Mouse (Mus musculus) limb, embryonic 10.5 days (tissue): ENCODE measurements around the gene Dkkl1. TPM values are rescaled to one million over a fixed set of nuclear protein-coding genes. Genes with fewer than 3 reads are reported as not detected.
"Not testable (repeated sequence)": the region's sequence is repeated elsewhere in the genome, so short reads cannot be mapped to it uniquely, and the experiment has no call there.

Experiments
- DNase-seq: peaks from one replicate; pipeline ENCODE4 v3.0.0-alpha.2; 2017; ENCODE audit warnings: low spot score
- H3K27ac ChIP-seq: fragments of 300-500 bp; sonication (generic); 2 replicates; pipeline ENCODE4 v1.5.1; 2016; ENCODE audit warnings: mild to moderate bottlenecking
- H3K27me3 ChIP-seq: fragments of 300-500 bp; sonication (generic); 2 replicates; pipeline ENCODE4 v1.6.1; 2016; ENCODE audit warnings: low read depth, mild to moderate bottlenecking; ENCODE audit not compliant: poor library complexity, severe bottlenecking
- H3K36me3 ChIP-seq: fragments of 300-500 bp; sonication (generic); 2 replicates; pipeline ENCODE4 v1.6.1; 2016; ENCODE audit warnings: mild to moderate bottlenecking, moderate library complexity
- H3K4me1 ChIP-seq: fragments of 300-500 bp; sonication (generic); 2 replicates; pipeline ENCODE4 v1.6.1; 2016
- H3K4me3 ChIP-seq: fragments of 300-500 bp; sonication (generic); 2 replicates; pipeline ENCODE4 v1.5.1; 2016; ENCODE audit warnings: mild to moderate bottlenecking, moderate library complexity
- H3K9me3 ChIP-seq: fragments of 300-500 bp; sonication (generic); replicated peaks from 2 replicates; pipeline ENCODE4 v1.6.1; 2016; ENCODE audit warnings: mild to moderate bottlenecking
- WGBS: fragments of 180-500 bp; shearing (Covaris S2); methylation state at CpG from one replicate; pipeline ENCODE4 v1.1.7; 2016; 5-methylcytosine and 5-hydroxymethylcytosine counted together
- polyA plus RNA-seq: library from polyadenylated mRNA; unstranded; fragments of >200 nt; fragmentation: Nextera tagmentation; extraction: Ambion mirVana; gene quantifications from 2 replicates; pipeline ENCODE4 v1.2.1, GENCODE M21; 2016

Gene Dkkl1
- polyA plus RNA-seq, 1 experiment from 2014 or later = 0.41 TPM

- H3K36me3 ChIP-seq = no peaks in the 10 kb centered on the region
- peak; percentile 90 for DNase-seq
- peaks cover 51% of the 10 kb centered on the region for H3K4me1 ChIP-seq
- H3K4me3 ChIP-seq = peak overlapping the region; percentile 41
- WGBS = under 1% methylated on average over 34 of the region's 34 CpGs
- peaks cover 100% of the 10 kb centered on the region for H3K27me3 ChIP-seq
- H3K9me3 ChIP-seq = no peaks in the 10 kb centered on the region
- H3K27ac ChIP-seq = no peak overlapping the region
These were observed 29.7 kb downstream of the Dkkl1 start for GRCm38 (mm10) chr7:45182199-45182601.

GRCm38 (mm10) chr7:45181540-45181939 is 30.4 kb downstream of the Dkkl1 start:
- 5% methylated on average over 35 of the region's 35 CpGs for WGBS
- Histone ChIP-seq H3K36me3 (no peaks in the 10 kb centered on the region), H3K27me3 (peaks cover 100% of the 10 kb centered on the region), H3K4me1 (peaks cover 45% of the 10 kb centered on the region), H3K9me3 (no peaks in the 10 kb centered on the region), H3K4me3 (peak overlapping the region; percentile 30), H3K27ac (no peak overlapping the region)
- DNase-seq = no peak

GRCm38 (mm10) chr7:45180896-45181477 is 31.0 kb downstream of the Dkkl1 start, which contains the start of gene Pth2:
TSS of gene Pth2 (plus strand) at chr7:45180995.
- H3K4me3 ChIP-seq = peak within 1 kb of the TSS; percentile 30
- H3K27ac ChIP-seq = no peak within 1 kb of the TSS
- peaks cover 45% of the 10 kb centered on the region for H3K4me1 ChIP-seq
- H3K27me3 ChIP-seq = peaks cover 100% of the 10 kb centered on the region
- 16% methylated on average over 20 of the region's 20 CpGs for WGBS
- no peak for DNase-seq
- no peaks in the 10 kb centered on the region for H3K36me3 ChIP-seq
- H3K9me3 ChIP-seq = no peaks in the 10 kb centered on the region

GRCm38 (mm10) chr7:45179469-45179868 is 32.5 kb downstream of the Dkkl1 start, which contains the start of gene Gfy:
TSS of gene Gfy (minus strand) at chr7:45179569.
- Histone ChIP-seq H3K9me3 (no peaks in the 10 kb centered on the region), H3K4me3 (no peak within 1 kb of the TSS), H3K36me3 (no peaks in the 10 kb centered on the region), H3K27me3 (peaks cover 100% of the 10 kb centered on the region), H3K4me1 (peaks cover 44% of the 10 kb centered on the region), H3K27ac (no peak within 1 kb of the TSS)
- no peak for DNase-seq
- WGBS = 22% methylated on average over 7 of the region's 7 CpGs

- 29% methylated on average over 7 of the region's 7 CpGs for WGBS
- H3K4me1 ChIP-seq = peaks cover 42% of the 10 kb centered on the region
- H3K4me3 ChIP-seq = no peak overlapping the region
- H3K9me3 ChIP-seq = no peaks in the 10 kb centered on the region
- H3K27me3 ChIP-seq = peaks cover 99% of the 10 kb centered on the region
- no peaks in the 10 kb centered on the region for H3K36me3 ChIP-seq
- DNase-seq = no peak
- no peak overlapping the region for H3K27ac ChIP-seq
These were observed 33.4 kb downstream of the Dkkl1 start for GRCm38 (mm10) chr7:45178550-45178949.

- WGBS = 3% methylated on average over 31 of the region's 31 CpGs
- Histone ChIP-seq H3K4me3 (peak overlapping the region; percentile 40), H3K9me3 (no peaks in the 10 kb centered on the region), H3K36me3 (no peaks in the 10 kb centered on the region), H3K4me1 (peaks cover 26% of the 10 kb centered on the region), H3K27ac (peak overlapping the region; percentile 26; the same call in 1 of the 2 replicates), H3K27me3 (peaks cover 98% of the 10 kb centered on the region)
- DNase-seq = peak; percentile 46
These were observed 35.6 kb downstream of the Dkkl1 start for GRCm38 (mm10) chr7:45176356-45176755.

- Histone ChIP-seq H3K4me1 (peaks cover 22% of the 10 kb centered on the region), H3K36me3 (no peaks in the 10 kb centered on the region), H3K27ac (peak overlapping the region; percentile 26; the same call in 1 of the 2 replicates), H3K27me3 (peaks cover 98% of the 10 kb centered on the region), H3K9me3 (no peaks in the 10 kb centered on the region), H3K4me3 (peak overlapping the region; percentile 40)
- no peak for DNase-seq
- WGBS = 2% methylated on average over 23 of the region's 23 CpGs
These were observed 36.0 kb downstream of the Dkkl1 start for GRCm38 (mm10) chr7:45175929-45176328.

- no peak overlapping the region for H3K27ac ChIP-seq
- H3K36me3 ChIP-seq = no peaks in the 10 kb centered on the region
- H3K9me3 ChIP-seq = peaks cover 5% of the 10 kb centered on the region; the same call in 1 of the 2 replicates
- 3% methylated on average over 13 of the region's 13 CpGs for WGBS
- peak; percentile 51 for DNase-seq
- peaks cover 17% of the 10 kb centered on the region for H3K4me1 ChIP-seq
- peak overlapping the region; percentile 40; the same call in 1 of the 2 replicates for H3K4me3 ChIP-seq
- peaks cover 98% of the 10 kb centered on the region for H3K27me3 ChIP-seq
These were observed 36.5 kb downstream of the Dkkl1 start for GRCm38 (mm10) chr7:45175398-45175797.

- H3K4me1 ChIP-seq = peaks cover 17% of the 10 kb centered on the region
- peak; percentile 47 for DNase-seq
- no peak overlapping the region for H3K27ac ChIP-seq
- peaks cover 3% of the 10 kb centered on the region; the same call in 1 of the 2 replicates for H3K36me3 ChIP-seq
- peak overlapping the region; percentile 29 for H3K4me3 ChIP-seq
- WGBS = 6% methylated on average over 28 of the region's 29 CpGs
- H3K9me3 ChIP-seq = peaks cover 12% of the 10 kb centered on the region
- H3K27me3 ChIP-seq = peaks cover 98% of the 10 kb centered on the region
These were observed 37.2 kb downstream of the Dkkl1 start for GRCm38 (mm10) chr7:45174567-45175280.

- H3K36me3 ChIP-seq, H3K4me3 ChIP-seq, H3K27ac ChIP-seq, DNase-seq: not testable (repeated sequence)
- Histone ChIP-seq H3K9me3 (peaks cover 21% of the 10 kb centered on the region), H3K27me3 (peaks cover 98% of the 10 kb centered on the region), H3K4me1 (peaks cover 17% of the 10 kb centered on the region)
- WGBS = 60% methylated on average over 1 of the region's 1 CpGs
These were observed 38.2 kb downstream of the Dkkl1 start for GRCm38 (mm10) chr7:45173772-45174171.

- 55% methylated on average over 7 of the region's 7 CpGs for WGBS
- H3K9me3 ChIP-seq = peaks cover 23% of the 10 kb centered on the region
These were observed 39.0 kb downstream of the Dkkl1 start for GRCm38 (mm10) chr7:45172974-45173373.

GRCm38 (mm10) chr7:45169495-45169894 is 42.5 kb downstream of the Dkkl1 start:
- no peak overlapping the region for H3K27ac ChIP-seq
- H3K4me1 ChIP-seq = peaks cover 4% of the 10 kb centered on the region
- H3K36me3 ChIP-seq = peaks cover 7% of the 10 kb centered on the region; the same call in 1 of the 2 replicates
- 91% methylated on average over 3 of the region's 3 CpGs for WGBS
- peaks cover 98% of the 10 kb centered on the region for H3K27me3 ChIP-seq
- no peak for DNase-seq
- H3K4me3 ChIP-seq = no peak overlapping the region
- H3K9me3 ChIP-seq = peaks cover 23% of the 10 kb centered on the region

More at GRCm38 (mm10) chr7:45172974-45173373, 39.0 kb downstream of the Dkkl1 start:
- no peak overlapping the region for H3K27ac ChIP-seq
- H3K36me3 ChIP-seq = peaks cover 7% of the 10 kb centered on the region; the same call in 1 of the 2 replicates
- no peak for DNase-seq
- peaks cover 18% of the 10 kb centered on the region for H3K4me1 ChIP-seq
- peaks cover 98% of the 10 kb centered on the region for H3K27me3 ChIP-seq
- no peak overlapping the region for H3K4me3 ChIP-seq

GRCm38 (mm10) chr7:45168656-45169055 is 43.3 kb downstream of the Dkkl1 start:
- H3K4me3 ChIP-seq = 0 out of 2 replicates have a peak overlapping the region, but pooled peaks have one; percentile 11
- DNase-seq = no peak
- 7% methylated on average over 24 of the region's 24 CpGs for WGBS

More at GRCm38 (mm10) chr7:45168656-45169055, 43.3 kb downstream of the Dkkl1 start:
- Histone ChIP-seq H3K36me3 (peaks cover 7% of the 10 kb centered on the region; the same call in 1 of the 2 replicates), H3K9me3 (peaks cover 23% of the 10 kb centered on the region), H3K27me3 (peaks cover 98% of the 10 kb centered on the region), H3K4me1 (peaks cover 11% of the 10 kb centered on the region), H3K27ac (no peak overlapping the region)
